Mouse (Mus musculus): Measurements from ENCODE around the gene Pam. TPM values are rescaled to one million over a fixed set of nuclear protein-coding genes. Genes with fewer than 3 reads are reported as not detected.
A peak's percentile ranks its signal among the peaks of the same experiment; 100 is the strongest.

Pam gene
- polyA plus RNA-seq, 1 experiment from 2014 or later, result 30.7 TPM

- Histone ChIP-seq H3K4me3 (replicated peaks) (no peak overlapping the region), H3K27ac (no peak overlapping the region), H3K27me3 (no peaks in the 10 kb centered on the region), H3K9ac (no peak overlapping the region), H3K36me3 (no peaks in the 10 kb centered on the region), H3K4me2 (no peak overlapping the region), H3K9me3 (replicated peaks) (no peaks in the 10 kb centered on the region), H3K4me1 (no peaks in the 10 kb centered on the region)
- no peak for ATAC-seq (replicated peaks; ENCODE audit: low FRiP score)
- 75% methylated on average over 4 of the region's 4 CpGs for WGBS
These were observed 151.4 kb downstream of the Pam start for GRCm38 (mm10) chr1:97943908-97944608.

GRCm38 (mm10) chr1:97943402-97943801 lies 152.0 kb downstream of the Pam start:
- no peak overlapping the region for H3K4me2 ChIP-seq
- no peaks in the 10 kb centered on the region for H3K9me3 ChIP-seq (replicated peaks)
- no peak overlapping the region for H3K9ac ChIP-seq
- WGBS, result 70% methylated on average over 4 of the region's 4 CpGs
- H3K27me3 ChIP-seq, result no peaks in the 10 kb centered on the region
- H3K27ac ChIP-seq, result no peak overlapping the region
- H3K4me1 ChIP-seq, result no peaks in the 10 kb centered on the region
- no peak overlapping the region for H3K4me3 ChIP-seq (replicated peaks)
- 0 out of 2 replicates have a peak, but pooled peaks have one; percentile 66 for ATAC-seq (replicated peaks; ENCODE audit: low FRiP score)
- no peaks in the 10 kb centered on the region for H3K36me3 ChIP-seq

- no peaks in the 10 kb centered on the region for H3K9me3 ChIP-seq (replicated peaks)
- no peak overlapping the region for H3K9ac ChIP-seq
- H3K4me3 ChIP-seq (replicated peaks), result no peak overlapping the region
- ATAC-seq (replicated peaks; ENCODE audit: low FRiP score), result peak; percentile 52; the same call in 1 of the 2 replicates
- WGBS, result 34% methylated on average over 2 of the region's 2 CpGs
- H3K4me1 ChIP-seq, result no peaks in the 10 kb centered on the region
- no peak overlapping the region for H3K27ac ChIP-seq
- no peaks in the 10 kb centered on the region for H3K27me3 ChIP-seq
- H3K36me3 ChIP-seq, result no peaks in the 10 kb centered on the region
- no peak overlapping the region for H3K4me2 ChIP-seq
These were observed 152.5 kb downstream of the Pam start for GRCm38 (mm10) chr1:97942966-97943365.

- WGBS, result 82% methylated on average over 3 of the region's 3 CpGs
- H3K4me1 ChIP-seq, result no peaks in the 10 kb centered on the region
These were observed 156.9 kb downstream of the Pam start for GRCm38 (mm10) chr1:97938586-97938985.

GRCm38 (mm10) chr1:97938053-97938452 lies 157.4 kb downstream of the Pam start:
- no peak overlapping the region for H3K4me2 ChIP-seq
- no peaks in the 10 kb centered on the region for H3K4me1 ChIP-seq
- H3K27ac ChIP-seq, result 0 out of 2 replicates have a peak overlapping the region, but pooled peaks have one; percentile 18
- no peaks in the 10 kb centered on the region for H3K27me3 ChIP-seq
- peak; percentile 84 for ATAC-seq (replicated peaks; ENCODE audit: low FRiP score)
- no peak overlapping the region for H3K4me3 ChIP-seq (replicated peaks)
- no peaks in the 10 kb centered on the region for H3K9me3 ChIP-seq (replicated peaks)
- 42% methylated on average over 3 of the region's 3 CpGs for WGBS
- no peaks in the 10 kb centered on the region for H3K36me3 ChIP-seq
- no peak overlapping the region for H3K9ac ChIP-seq

More at GRCm38 (mm10) chr1:97938586-97938985, 156.9 kb downstream of the Pam start:
- Histone ChIP-seq H3K27me3 (no peaks in the 10 kb centered on the region), H3K27ac (no peak overlapping the region), H3K9me3 (replicated peaks) (no peaks in the 10 kb centered on the region), H3K4me2 (no peak overlapping the region), H3K9ac (no peak overlapping the region), H3K4me3 (replicated peaks) (no peak overlapping the region), H3K36me3 (no peaks in the 10 kb centered on the region)
- ATAC-seq (replicated peaks; ENCODE audit: low FRiP score), result no peak

- H3K27ac ChIP-seq, result no peak overlapping the region
- H3K4me2 ChIP-seq, result no peak overlapping the region
- no peak for ATAC-seq (replicated peaks; ENCODE audit: low FRiP score)
- no peaks in the 10 kb centered on the region for H3K27me3 ChIP-seq
- no peak overlapping the region for H3K4me3 ChIP-seq (replicated peaks)
- no peaks in the 10 kb centered on the region for H3K4me1 ChIP-seq
- H3K36me3 ChIP-seq, result no peaks in the 10 kb centered on the region
- H3K9ac ChIP-seq, result no peak overlapping the region
- H3K9me3 ChIP-seq (replicated peaks), result no peaks in the 10 kb centered on the region
These were observed 160.5 kb downstream of the Pam start for GRCm38 (mm10) chr1:97934940-97935339.

- WGBS, result 84% methylated on average over 4 of the region's 4 CpGs
- no peaks in the 10 kb centered on the region for H3K4me1 ChIP-seq
- H3K9me3 ChIP-seq (replicated peaks), result no peaks in the 10 kb centered on the region
- H3K27me3 ChIP-seq, result no peaks in the 10 kb centered on the region
- no peak overlapping the region for H3K4me3 ChIP-seq (replicated peaks)
- no peak overlapping the region for H3K27ac ChIP-seq
- no peak for ATAC-seq (replicated peaks; ENCODE audit: low FRiP score)
- no peaks in the 10 kb centered on the region for H3K36me3 ChIP-seq
- no peak overlapping the region for H3K4me2 ChIP-seq
- no peak overlapping the region for H3K9ac ChIP-seq
These were observed 164.2 kb downstream of the Pam start for GRCm38 (mm10) chr1:97931220-97931619.

- no peak for ATAC-seq (replicated peaks; ENCODE audit: low FRiP score)
- no peaks in the 10 kb centered on the region for H3K9me3 ChIP-seq (replicated peaks)
- H3K36me3 ChIP-seq, result no peaks in the 10 kb centered on the region
- no peak overlapping the region for H3K4me2 ChIP-seq
- H3K4me3 ChIP-seq (replicated peaks), result no peak overlapping the region
- no peak overlapping the region for H3K27ac ChIP-seq
- 66% methylated on average over 4 of the region's 4 CpGs for WGBS
- no peaks in the 10 kb centered on the region for H3K4me1 ChIP-seq
- H3K9ac ChIP-seq, result no peak overlapping the region
- H3K27me3 ChIP-seq, result no peaks in the 10 kb centered on the region
These were observed 165.9 kb downstream of the Pam start for GRCm38 (mm10) chr1:97929415-97930028.

- Histone ChIP-seq H3K4me2 (no peak overlapping the region), H3K9ac (no peak overlapping the region), H3K36me3 (no peaks in the 10 kb centered on the region), H3K9me3 (replicated peaks) (no peaks in the 10 kb centered on the region), H3K4me1 (no peaks in the 10 kb centered on the region), H3K4me3 (replicated peaks) (no peak overlapping the region), H3K27me3 (no peaks in the 10 kb centered on the region), H3K27ac (no peak overlapping the region)
- WGBS, result 63% methylated on average over 7 of the region's 7 CpGs
- ATAC-seq (replicated peaks; ENCODE audit: low FRiP score), result peak; percentile 67; the same call in 1 of the 2 replicates
These were observed 168.7 kb downstream of the Pam start for GRCm38 (mm10) chr1:97926789-97927188.

- ATAC-seq (replicated peaks; ENCODE audit: low FRiP score), result 0 out of 2 replicates have a peak, but pooled peaks have one; percentile 41
- Histone ChIP-seq H3K36me3 (no peaks in the 10 kb centered on the region), H3K9me3 (replicated peaks) (no peaks in the 10 kb centered on the region), H3K27ac (no peak overlapping the region), H3K4me2 (no peak overlapping the region), H3K4me3 (replicated peaks) (no peak overlapping the region), H3K27me3 (no peaks in the 10 kb centered on the region), H3K4me1 (no peaks in the 10 kb centered on the region), H3K9ac (no peak overlapping the region)
- 60% methylated on average over 2 of the region's 2 CpGs for WGBS
These were observed 169.4 kb downstream of the Pam start for GRCm38 (mm10) chr1:97926017-97926540.

- no peak overlapping the region for H3K27ac ChIP-seq
- 77% methylated on average over 6 of the region's 6 CpGs for WGBS
- H3K4me3 ChIP-seq (replicated peaks), result no peak overlapping the region
- no peaks in the 10 kb centered on the region for H3K27me3 ChIP-seq
- ATAC-seq (replicated peaks; ENCODE audit: low FRiP score), result no peak
- no peaks in the 10 kb centered on the region for H3K9me3 ChIP-seq (replicated peaks)
- H3K36me3 ChIP-seq, result no peaks in the 10 kb centered on the region
- peaks cover 5% of the 10 kb centered on the region for H3K4me1 ChIP-seq
- H3K4me2 ChIP-seq, result no peak overlapping the region
- H3K9ac ChIP-seq, result no peak overlapping the region
These were observed 173.1 kb downstream of the Pam start for GRCm38 (mm10) chr1:97922395-97922794.

- Histone ChIP-seq H3K4me1 (peaks cover 5% of the 10 kb centered on the region), H3K27ac (no peak overlapping the region), H3K9ac (no peak overlapping the region), H3K4me2 (no peak overlapping the region), H3K4me3 (replicated peaks) (no peak overlapping the region), H3K36me3 (no peaks in the 10 kb centered on the region), H3K27me3 (no peaks in the 10 kb centered on the region), H3K9me3 (replicated peaks) (no peaks in the 10 kb centered on the region)
- WGBS, result 70% methylated on average over 1 of the region's 1 CpGs
- no peak for ATAC-seq (replicated peaks; ENCODE audit: low FRiP score)
These were observed 173.6 kb downstream of the Pam start for GRCm38 (mm10) chr1:97921886-97922285.
